Mouse (Mus musculus) midbrain, embryonic 12.5 days (tissue): Measurements from ENCODE around the gene Insr. TPM values are rescaled to one million over a fixed set of nuclear protein-coding genes. Genes with fewer than 3 reads are reported as not detected.
A peak's percentile ranks its signal among the peaks of the same experiment; 100 is the strongest.

Experiments used
- ATAC-seq: fragments of 200-750 bp; cut with Nextera tagmentation; 2 replicates; pipeline ENCODE4 v1.8.0; 2017; ENCODE audit warnings: low read depth, moderate TSS enrichment, moderate library complexity; ENCODE audit not compliant: low FRiP score
- H3K27ac ChIP-seq: fragments of 300-500 bp; sonication (generic); replicated peaks from 2 replicates; pipeline ENCODE4 v1.5.1; 2016; ENCODE audit warnings: mild to moderate bottlenecking
- H3K27me3 ChIP-seq: fragments of 300-500 bp; sonication (generic); 2 replicates; pipeline ENCODE4 v1.6.1; 2016; ENCODE audit warnings: mild to moderate bottlenecking
- H3K36me3 ChIP-seq: fragments of 300-500 bp; sonication (generic); 2 replicates; pipeline ENCODE4 v1.6.1; 2016
- H3K4me1 ChIP-seq: fragments of 300-500 bp; sonication (generic); 2 replicates; pipeline ENCODE4 v1.6.1; 2016
- H3K4me2 ChIP-seq: fragments of 300-500 bp; sonication (generic); replicated peaks from 2 replicates; pipeline ENCODE4 v1.6.1; 2016; ENCODE audit warnings: mild to moderate bottlenecking, moderate library complexity
- H3K4me3 ChIP-seq: fragments of 300-500 bp; sonication (generic); 2 replicates; pipeline ENCODE4 v1.5.1; 2016; ENCODE audit warnings: mild to moderate bottlenecking
- H3K9ac ChIP-seq: fragments of 300-500 bp; sonication (generic); replicated peaks from 2 replicates; pipeline ENCODE4 v1.6.1; 2016; ENCODE audit warnings: mild to moderate bottlenecking, moderate library complexity
- H3K9me3 ChIP-seq: fragments of 300-500 bp; sonication (generic); 2 replicates; pipeline ENCODE4 v1.6.1; 2016; ENCODE audit warnings: mild to moderate bottlenecking
- whole genome bisulfite sequencing: fragments of 180-500 bp; shearing (Covaris S2); methylation state at CpG from one replicate; pipeline ENCODE4 v1.1.7; 2016; 5-methylcytosine and 5-hydroxymethylcytosine counted together
- polyA plus RNA-seq: library from polyadenylated mRNA; unstranded; fragments of >200 nt; fragmentation: Nextera tagmentation; extraction: Ambion mirVana; gene quantifications from 2 replicates; pipeline ENCODE4 v1.2.1, GENCODE M21; 2016

Insr gene
- polyA plus RNA-seq, 1 experiment from 2014 or later = 46.7 TPM

DNA sequence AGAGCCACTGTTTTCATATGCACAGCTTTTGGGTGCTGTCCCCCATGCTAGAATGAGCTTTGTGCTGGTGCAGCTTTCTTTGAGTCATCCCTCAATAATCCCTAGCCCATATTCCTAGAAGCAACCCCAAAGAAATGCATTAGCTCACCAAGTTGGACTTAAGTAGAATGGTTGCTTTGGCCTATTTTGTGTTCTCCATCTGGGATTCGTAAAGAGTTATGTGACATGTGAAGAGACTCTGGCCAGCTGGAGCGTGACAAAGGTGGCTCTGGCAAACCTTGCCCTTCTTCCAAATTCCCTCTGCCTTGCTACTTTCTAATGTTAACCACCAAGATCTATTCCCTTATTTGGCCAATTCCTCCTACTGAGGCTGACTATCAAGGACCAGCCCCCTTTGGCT is 22.7 kb upstream of the Insr start:
- Histone ChIP-seq H3K36me3 (no peaks in the 10 kb centered on the region), H3K9me3 (0 out of 2 replicates have a peak, but pooled peaks cover 5% of the 10 kb centered on the region), H3K9ac (no peak overlapping the region), H3K4me1 (no peaks in the 10 kb centered on the region), H3K27me3 (no peaks in the 10 kb centered on the region), H3K27ac (no peak overlapping the region), H3K4me2 (no peak overlapping the region), H3K4me3 (no peak overlapping the region)
- 89% methylated on average over 2 of the region's 2 CpGs for WGBS
- ATAC-seq = no peak

DNA sequence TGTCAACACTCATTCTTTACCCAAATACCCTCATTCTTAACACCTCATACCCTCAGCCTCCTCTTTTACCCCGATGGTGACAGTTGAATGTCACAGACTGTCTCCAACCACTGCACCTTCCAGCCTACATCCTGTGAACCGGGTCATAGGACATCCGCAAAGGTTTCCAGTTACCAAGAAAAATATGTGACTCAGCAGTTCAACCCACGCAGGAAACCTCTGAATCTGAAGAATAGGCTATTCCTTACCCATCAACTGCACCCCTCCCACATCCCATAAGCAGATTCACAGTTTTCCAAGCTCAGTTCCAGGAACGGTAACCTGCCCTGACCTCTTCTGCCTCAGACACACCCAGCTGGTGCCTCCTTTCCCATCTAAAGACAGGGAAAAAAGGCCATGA is 19.9 kb upstream of the Insr start:
- H3K4me3 ChIP-seq = no peak overlapping the region
- ATAC-seq = no peak
- H3K9ac ChIP-seq = no peak overlapping the region
- H3K36me3 ChIP-seq = no peaks in the 10 kb centered on the region
- no peak overlapping the region for H3K27ac ChIP-seq
- no peaks in the 10 kb centered on the region for H3K27me3 ChIP-seq
- no peaks in the 10 kb centered on the region for H3K9me3 ChIP-seq
- H3K4me2 ChIP-seq = no peak overlapping the region
- 83% methylated on average over 5 of the region's 5 CpGs for WGBS
- no peaks in the 10 kb centered on the region for H3K4me1 ChIP-seq

DNA sequence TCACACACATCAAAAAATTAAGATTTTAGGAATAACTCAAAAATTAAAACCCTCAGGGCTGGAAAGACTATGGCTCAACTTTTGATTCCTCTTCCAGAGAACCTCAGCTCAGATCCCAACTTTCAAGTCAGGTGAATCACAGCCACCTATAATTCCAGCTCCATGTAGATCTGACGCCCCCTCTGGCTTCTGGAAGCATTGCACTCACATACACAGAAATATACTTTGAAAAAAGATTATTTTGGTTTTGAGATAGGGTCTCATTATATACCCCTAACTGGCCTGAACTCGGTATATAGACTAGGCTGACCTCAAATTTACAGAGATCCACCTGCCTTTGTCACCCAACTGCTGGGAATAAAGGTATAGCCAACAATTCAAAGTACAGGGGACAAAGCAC is 6.4 kb upstream of the Insr start:
- Histone ChIP-seq H3K27me3 (no peaks in the 10 kb centered on the region), H3K4me3 (no peak overlapping the region), H3K4me2 (no peak overlapping the region), H3K9ac (no peak overlapping the region), H3K36me3 (no peaks in the 10 kb centered on the region), H3K4me1 (no peaks in the 10 kb centered on the region), H3K9me3 (no peaks in the 10 kb centered on the region), H3K27ac (no peak overlapping the region)
- ATAC-seq = no peak
- 35% methylated on average over 2 of the region's 2 CpGs for WGBS

GRCm38 (mm10) chr8:3284656-3285055 is 5.2 kb upstream of the Insr start:
- no peak overlapping the region for H3K4me2 ChIP-seq

GRCm38 (mm10) chr8:3281296-3281695 is 1.9 kb upstream of the Insr start:
- ATAC-seq = no peak
- Histone ChIP-seq H3K27me3 (no peaks in the 10 kb centered on the region), H3K4me1 (peaks cover 23% of the 10 kb centered on the region), H3K9me3 (no peaks in the 10 kb centered on the region), H3K4me3 (no peak overlapping the region), H3K4me2 (no peak overlapping the region), H3K36me3 (0 out of 2 replicates have a peak, but pooled peaks cover 3% of the 10 kb centered on the region), H3K27ac (no peak overlapping the region), H3K9ac (no peak overlapping the region)
- 94% methylated on average over 3 of the region's 3 CpGs for WGBS

More at GRCm38 (mm10) chr8:3284656-3285055, 5.2 kb upstream of the Insr start:
- Histone ChIP-seq H3K36me3 (no peaks in the 10 kb centered on the region), H3K9ac (no peak overlapping the region), H3K27me3 (no peaks in the 10 kb centered on the region), H3K9me3 (no peaks in the 10 kb centered on the region), H3K27ac (no peak overlapping the region), H3K4me3 (no peak overlapping the region), H3K4me1 (no peaks in the 10 kb centered on the region)
- WGBS = 71% methylated on average over 4 of the region's 4 CpGs
- ATAC-seq = no peak

GRCm38 (mm10) chr8:3280266-3280910 is 971 bp upstream of the Insr start:
- Histone ChIP-seq H3K27ac (no peak overlapping the region), H3K9me3 (no peaks in the 10 kb centered on the region), H3K4me3 (peak overlapping the region; percentile 72; the same call in 1 of the 2 replicates), H3K27me3 (no peaks in the 10 kb centered on the region), H3K9ac (no peak overlapping the region), H3K36me3 (0 out of 2 replicates have a peak, but pooled peaks cover 5% of the 10 kb centered on the region), H3K4me1 (peaks cover 23% of the 10 kb centered on the region), H3K4me2 (peak overlapping the region; percentile 85)
- WGBS = 38% methylated on average over 11 of the region's 11 CpGs
- no peak for ATAC-seq

- H3K9ac ChIP-seq = peak overlapping the region; percentile 92
- 3% methylated on average over 18 of the region's 18 CpGs for WGBS
Observed at GRCm38 (mm10) chr8:3279721-3280077, 282 bp upstream of the Insr start.

GRCm38 (mm10) chr8:3278181-3278820 is 1.1 kb downstream of the Insr start:
- ATAC-seq = no peak; the same call in 1 of the 2 replicates

More at GRCm38 (mm10) chr8:3279721-3280077, 282 bp upstream of the Insr start:
- Histone ChIP-seq H3K36me3 (0 out of 2 replicates have a peak, but pooled peaks cover 5% of the 10 kb centered on the region), H3K9me3 (no peaks in the 10 kb centered on the region), H3K4me2 (peak overlapping the region; percentile 85), H3K4me3 (peak overlapping the region; percentile 72), H3K27me3 (no peaks in the 10 kb centered on the region), H3K4me1 (peaks cover 23% of the 10 kb centered on the region), H3K27ac (no peak overlapping the region)
- ATAC-seq = no peak

GRCm38 (mm10) chr8:3277266-3277665 is 2.2 kb downstream of the Insr start:
- Histone ChIP-seq H3K9me3 (no peaks in the 10 kb centered on the region), H3K27ac (no peak overlapping the region), H3K36me3 (0 out of 2 replicates have a peak, but pooled peaks cover 5% of the 10 kb centered on the region), H3K4me1 (peaks cover 23% of the 10 kb centered on the region), H3K9ac (no peak overlapping the region), H3K4me3 (no peak overlapping the region), H3K4me2 (peak overlapping the region; percentile 85; the same call in 1 of the 2 replicates), H3K27me3 (no peaks in the 10 kb centered on the region)
- no peak for ATAC-seq
- WGBS = 97% methylated on average over 9 of the region's 9 CpGs

More at GRCm38 (mm10) chr8:3278181-3278820, 1.1 kb downstream of the Insr start:
- Histone ChIP-seq H3K36me3 (0 out of 2 replicates have a peak, but pooled peaks cover 5% of the 10 kb centered on the region), H3K4me1 (peaks cover 23% of the 10 kb centered on the region), H3K27me3 (no peaks in the 10 kb centered on the region), H3K4me2 (peak overlapping the region; percentile 85), H3K27ac (no peak overlapping the region), H3K9ac (peak overlapping the region; percentile 92), H3K9me3 (no peaks in the 10 kb centered on the region), H3K4me3 (peak overlapping the region; percentile 72)
- WGBS = 52% methylated on average over 15 of the region's 15 CpGs

DNA sequence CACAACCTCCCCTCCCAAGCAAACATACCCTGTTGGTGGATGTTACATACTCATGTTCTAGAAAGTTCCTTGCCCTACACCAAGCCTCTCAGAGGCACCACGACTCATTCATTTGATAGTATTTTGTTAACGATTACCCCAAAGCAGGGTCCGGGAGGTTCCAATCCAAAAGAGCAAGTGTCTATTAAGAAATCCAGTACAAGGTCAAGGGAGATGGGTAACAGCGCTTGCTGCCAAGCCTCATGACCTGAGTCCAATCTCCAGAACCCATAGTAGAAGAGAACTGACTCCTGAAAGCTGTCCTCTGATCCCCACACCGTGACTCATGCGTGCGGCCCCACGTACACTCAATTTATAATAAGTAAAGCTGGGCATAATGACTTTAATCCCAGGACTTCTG is 3.4 kb downstream of the Insr start:
- Histone ChIP-seq H3K4me2 (no peak overlapping the region), H3K4me3 (no peak overlapping the region), H3K36me3 (0 out of 2 replicates have a peak, but pooled peaks cover 5% of the 10 kb centered on the region), H3K9me3 (no peaks in the 10 kb centered on the region), H3K27ac (no peak overlapping the region), H3K27me3 (no peaks in the 10 kb centered on the region), H3K4me1 (peaks cover 23% of the 10 kb centered on the region), H3K9ac (no peak overlapping the region)
- no peak for ATAC-seq
- WGBS = 96% methylated on average over 8 of the region's 8 CpGs

GRCm38 (mm10) chr8:3275189-3275588 is 4.2 kb downstream of the Insr start:
- H3K9ac ChIP-seq = no peak overlapping the region
- WGBS = 83% methylated on average over 5 of the region's 5 CpGs
- no peak overlapping the region for H3K4me3 ChIP-seq
- 0 out of 2 replicates have a peak, but pooled peaks cover 5% of the 10 kb centered on the region for H3K36me3 ChIP-seq
- no peak for ATAC-seq
- no peak overlapping the region for H3K27ac ChIP-seq
- no peak overlapping the region for H3K4me2 ChIP-seq
- no peaks in the 10 kb centered on the region for H3K9me3 ChIP-seq
- H3K27me3 ChIP-seq = no peaks in the 10 kb centered on the region
- H3K4me1 ChIP-seq = peaks cover 23% of the 10 kb centered on the region

GRCm38 (mm10) chr8:3273799-3274198 is 5.6 kb downstream of the Insr start:
- Histone ChIP-seq H3K9me3 (no peaks in the 10 kb centered on the region), H3K4me3 (no peak overlapping the region), H3K9ac (no peak overlapping the region), H3K27ac (no peak overlapping the region), H3K27me3 (no peaks in the 10 kb centered on the region), H3K36me3 (0 out of 2 replicates have a peak, but pooled peaks cover 5% of the 10 kb centered on the region), H3K4me2 (no peak overlapping the region), H3K4me1 (peaks cover 23% of the 10 kb centered on the region)
- 94% methylated on average over 3 of the region's 3 CpGs for WGBS
- ATAC-seq = no peak
